Mouse (Mus musculus) naive thymus-derived CD4-positive, alpha-beta T cell, adult 2 months (primary cell): ENCODE data around the gene Itgal.
A peak's percentile ranks its signal among the peaks of the same experiment; 100 is the strongest.
"Not testable (repeated sequence)": the region's sequence is repeated elsewhere in the genome, so short reads cannot be mapped to it uniquely, and the experiment has no call there.

ENCODE experiments used
- DNase-seq: peaks from one replicate; pipeline ENCODE4 v3.0.0-alpha.2; 2011; ENCODE audit warnings: low read depth

Itgal gene

GRCm38 (mm10) chr7:127342332-127342731 lies 46.3 kb downstream of the Itgal start:
- DNase-seq, result peak; percentile 71

- no peak for DNase-seq
These were observed 46.8 kb downstream of the Itgal start for GRCm38 (mm10) chr7:127342888-127343287.

- DNase-seq, result no peak
These were observed 47.4 kb downstream of the Itgal start for GRCm38 (mm10) chr7:127343351-127344019.

- no peak for DNase-seq
These were observed 48.3 kb downstream of the Itgal start for GRCm38 (mm10) chr7:127344371-127344770.

GRCm38 (mm10) chr7:127345092-127345491 lies 49.0 kb downstream of the Itgal start:
- DNase-seq, result no peak

- peak; percentile 86 for DNase-seq
These were observed 49.7 kb downstream of the Itgal start, which contains the start of gene Zfp768 for GRCm38 (mm10) chr7:127345512-127346325. Zfp768 (minus strand) TSS chr7:127345589.

- no peak for DNase-seq
These were observed 50.6 kb downstream of the Itgal start for GRCm38 (mm10) chr7:127346676-127347075.

GRCm38 (mm10) chr7:127351230-127352004 lies 55.4 kb downstream of the Itgal start:
- DNase-seq, result no peak

- no peak for DNase-seq
These were observed 59.7 kb downstream of the Itgal start for GRCm38 (mm10) chr7:127355796-127356195.

- DNase-seq, result no peak
These were observed 61.8 kb downstream of the Itgal start for GRCm38 (mm10) chr7:127357871-127358270.

- no peak for DNase-seq
These were observed 62.4 kb downstream of the Itgal start for GRCm38 (mm10) chr7:127358472-127358871.

GRCm38 (mm10) chr7:127360265-127360664 lies 64.2 kb downstream of the Itgal start:
- no peak for DNase-seq

- DNase-seq, result no peak
These were observed 65.4 kb downstream of the Itgal start for GRCm38 (mm10) chr7:127361449-127361848.

GRCm38 (mm10) chr7:127362418-127362817 lies 66.4 kb downstream of the Itgal start:
- DNase-seq, result peak; percentile 82

GRCm38 (mm10) chr7:127363475-127363921 lies 67.4 kb downstream of the Itgal start:
- DNase-seq, result no peak

- no peak for DNase-seq
These were observed 68.1 kb downstream of the Itgal start for GRCm38 (mm10) chr7:127364166-127364565.

GRCm38 (mm10) chr7:127366249-127366648 lies 70.2 kb downstream of the Itgal start:
- DNase-seq, result no peak

- DNase-seq, result no peak
These were observed 75.2 kb downstream of the Itgal start for GRCm38 (mm10) chr7:127371213-127371612.

- DNase-seq, result not testable (repeated sequence)
These were observed 75.8 kb downstream of the Itgal start for GRCm38 (mm10) chr7:127371870-127372269.

- DNase-seq, result peak; percentile 97
These were observed 79.5 kb downstream of the Itgal start, which contains the start of gene Zfp747 for GRCm38 (mm10) chr7:127375271-127376245. Zfp747 (minus strand) TSS chr7:127376050.

GRCm38 (mm10) chr7:127378310-127378921 lies 82.4 kb downstream of the Itgal start:
- DNase-seq, result no peak
